Mouse (Mus musculus) heart, adult 2 months (tissue): ENCODE data around the gene Ush1c. TPM values are rescaled to one million over a fixed set of nuclear protein-coding genes. Genes with fewer than 3 reads are reported as not detected.

Experiments
- DNase-seq, 2 experiments: peaks; one replicate each; pipeline ENCODE4 v3.0.0; 2021
- H3K27ac ChIP-seq: fragments of 200-600 bp; 2 replicates; pipeline ENCODE4 v1.8.1; 2022
- H3K27me3 ChIP-seq: fragments of 200-500 bp; 2 replicates; pipeline ENCODE4 v1.6.1; 2012; ENCODE audit warnings: mild to moderate bottlenecking, low read length, inconsistent platforms, mixed read lengths; ENCODE audit not compliant: control insufficient read depth, insufficient read depth
- H3K36me3 ChIP-seq: fragments of 200-500 bp; 2 replicates; pipeline ENCODE4 v1.6.1; 2012; ENCODE audit warnings: low read length, inconsistent platforms; ENCODE audit not compliant: control insufficient read depth, insufficient read depth
- H3K4me1 ChIP-seq: fragments of 200-500 bp; 2 replicates; pipeline ENCODE4 v1.6.1; 2011; ENCODE audit warnings: low read length; ENCODE audit not compliant: control insufficient read depth, insufficient read depth
- H3K4me3 ChIP-seq: fragments of 200-600 bp; 2 replicates; pipeline ENCODE4 v1.8.1; 2022
- H3K79me2 ChIP-seq: fragments of 200-500 bp; replicated peaks from 2 replicates; pipeline ENCODE4 v1.6.1; 2012; ENCODE audit warnings: mild to moderate bottlenecking, inconsistent platforms, low read length, moderate library complexity, mixed read lengths; ENCODE audit not compliant: control insufficient read depth, insufficient read depth
- H3K9ac ChIP-seq: fragments of 200-500 bp; 2 replicates; pipeline ENCODE4 v1.6.1; 2012; ENCODE audit warnings: low read depth, mild to moderate bottlenecking, control low read depth, inconsistent platforms, low read length, mixed read lengths
- CTCF ChIP-seq: fragments of 200-600 bp; IDR thresholded peaks from 2 replicates; pipeline ENCODE4 v1.8.1; 2022; ENCODE audit warnings: antibody characterized with exemption, mild to moderate bottlenecking, moderate library complexity
- EP300 ChIP-seq: fragments of 200-500 bp; IDR thresholded peaks from 2 replicates; pipeline ENCODE4 v1.6.1; 2011; ENCODE audit warnings: low read depth, low read length, control low read depth; ENCODE audit not compliant: insufficient read depth
- POLR2A ChIP-seq: fragments of 200-500 bp; IDR thresholded peaks from 2 replicates; pipeline ENCODE4 v1.6.1; 2011; ENCODE audit warnings: mild to moderate bottlenecking, low read depth, low read length, control low read depth; ENCODE audit not compliant: insufficient read depth
- WGBS: fragments of 180-500 bp; shearing (Covaris S2); methylation state at CpG from one replicate; pipeline ENCODE4 v1.1.7; 2018; 5-methylcytosine and 5-hydroxymethylcytosine counted together
- intact Hi-C: fragments of 180-260 bp; cut with DNase I; formaldehyde crosslinking; loops from one replicate; pipeline ENCODE4 v1.15.1; 2025
- polyA plus RNA-seq: library from polyadenylated mRNA; depleted of rRNA; stranded (reverse); fragments of >200 nt; gene quantifications from 2 replicates; pipeline ENCODE4 v1.2.3, GENCODE M21; 2012
- total RNA-seq, 2 experiments: library from RNA; stranded (reverse); gene quantifications; 2 replicates each; pipeline ENCODE4 v1.2.3; 2021

Gene Ush1c
- total and polyA plus RNA-seq, 3 experiments = 4.0 to 5.5 (median 5.1) TPM

GRCm38 (mm10) chr7:46280896-46281295 lies 42.6 kb upstream of the Ush1c start:
- H3K4me3 ChIP-seq = no peak overlapping the region
- no peak overlapping the region for H3K27ac ChIP-seq
- no peak for TF ChIP-seq EP300
- no peak for TF ChIP-seq POLR2A
- TF ChIP-seq CTCF = no peak
- H3K27me3 ChIP-seq = no peaks in the 10 kb centered on the region
- DNase-seq = no peak
- intact Hi-C loops = loop anchor here (2.0 kb wide), 2 partner anchors 98 to 326 kb away; no protein-coding TSS in a partner anchor
- H3K36me3 ChIP-seq = no peaks in the 10 kb centered on the region
- no peak overlapping the region for H3K9ac ChIP-seq
- H3K4me1 ChIP-seq = no peaks in the 10 kb centered on the region
- H3K79me2 ChIP-seq = no peaks in the 10 kb centered on the region

DNA sequence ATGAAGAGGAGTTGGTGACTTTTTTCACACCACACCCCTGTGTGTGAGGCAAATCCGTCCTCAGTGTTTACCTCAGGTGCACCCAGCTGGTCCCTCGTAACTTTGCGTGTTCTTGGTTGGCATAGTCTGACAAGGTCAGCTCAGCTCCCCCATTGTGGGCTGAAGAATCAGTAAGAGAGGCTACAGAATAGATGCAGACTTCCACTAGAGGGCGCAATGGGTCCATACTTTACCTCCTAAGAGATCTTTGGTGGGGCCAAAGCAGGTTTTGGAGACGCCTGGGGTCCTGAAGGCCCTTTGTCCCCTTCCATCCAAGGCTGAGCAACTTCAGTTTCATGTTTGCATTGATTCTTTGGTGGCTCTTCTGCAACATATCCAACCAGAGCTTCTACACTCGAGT lies 41.6 kb upstream of the Ush1c start:
- Histone ChIP-seq H3K27ac (no peak overlapping the region), H3K36me3 (no peaks in the 10 kb centered on the region), H3K79me2 (no peaks in the 10 kb centered on the region), H3K9ac (no peak overlapping the region), H3K4me3 (no peak overlapping the region), H3K4me1 (no peaks in the 10 kb centered on the region), H3K27me3 (no peaks in the 10 kb centered on the region)
- intact Hi-C loops = loop anchor here (2.0 kb wide), 2 partner anchors 99 to 327 kb away; no protein-coding TSS in a partner anchor
- WGBS = 17% methylated on average over 6 of the region's 6 CpGs
- peak in 1 of 2 experiments; percentile 11 for DNase-seq
- peak; percentile 77 for TF ChIP-seq CTCF
- TF ChIP-seq EP300 = no peak

DNA sequence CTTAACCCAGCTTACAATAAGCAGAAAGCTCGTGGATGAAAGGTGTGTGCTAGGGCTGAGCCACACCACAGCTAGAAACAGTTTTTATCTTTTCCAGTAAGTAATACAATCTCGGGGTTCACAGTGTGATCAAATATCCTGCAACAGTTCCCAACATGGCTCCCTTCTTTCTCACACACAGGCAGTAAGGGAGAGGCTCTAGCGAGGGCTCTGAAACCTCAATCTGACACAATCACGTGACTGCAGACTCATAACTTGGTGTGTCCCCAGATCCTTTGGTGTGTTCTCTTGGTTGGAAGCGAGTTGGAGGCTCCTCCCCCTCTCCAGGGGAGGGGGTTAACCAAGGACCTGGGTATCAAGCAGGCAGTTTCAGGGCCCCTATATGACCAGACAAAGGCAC lies 37.9 kb upstream of the Ush1c start:
- Histone ChIP-seq H3K4me3 (no peak overlapping the region), H3K79me2 (no peaks in the 10 kb centered on the region), H3K4me1 (no peaks in the 10 kb centered on the region), H3K9ac (no peak overlapping the region), H3K36me3 (no peaks in the 10 kb centered on the region), H3K27ac (no peak overlapping the region), H3K27me3 (no peaks in the 10 kb centered on the region)
- intact Hi-C loops = no loop called here
- DNase-seq = no peak
- 54% methylated on average over 5 of the region's 5 CpGs for WGBS
- TF ChIP-seq CTCF (no peak), EP300 (no peak), POLR2A (no peak)

DNA sequence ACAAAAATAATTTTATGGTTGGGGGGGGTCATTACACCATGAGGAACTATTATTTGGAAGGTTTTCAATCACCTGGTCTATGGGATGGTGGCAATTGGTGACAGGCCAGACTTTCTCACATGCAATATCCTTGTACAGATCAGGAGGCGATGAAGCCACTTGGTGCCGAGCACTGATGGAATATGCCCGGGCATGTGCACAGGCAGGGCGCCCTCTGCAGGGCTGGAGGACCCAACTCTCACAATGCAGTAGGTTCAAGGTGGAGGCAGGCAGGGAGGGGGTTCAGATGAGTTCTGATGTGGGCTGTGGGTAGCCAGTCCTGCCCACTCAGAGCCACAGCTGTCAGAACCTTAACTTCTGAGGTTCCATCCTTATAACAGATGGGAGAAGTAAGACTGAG lies 13.5 kb upstream of the Ush1c start:
- Histone ChIP-seq H3K27me3 (no peaks in the 10 kb centered on the region), H3K36me3 (no peaks in the 10 kb centered on the region), H3K79me2 (no peaks in the 10 kb centered on the region), H3K27ac (no peak overlapping the region), H3K9ac (no peak overlapping the region), H3K4me3 (no peak overlapping the region), H3K4me1 (no peaks in the 10 kb centered on the region)
- TF ChIP-seq POLR2A (no peak), CTCF (no peak), EP300 (no peak)
- intact Hi-C loops = no loop called here
- DNase-seq = no peak
- 72% methylated on average over 4 of the region's 4 CpGs for WGBS

- WGBS = 76% methylated on average over 3 of the region's 3 CpGs
- Histone ChIP-seq H3K4me1 (no peaks in the 10 kb centered on the region), H3K79me2 (no peaks in the 10 kb centered on the region), H3K9ac (no peak overlapping the region), H3K4me3 (no peak overlapping the region), H3K27me3 (no peaks in the 10 kb centered on the region), H3K36me3 (no peaks in the 10 kb centered on the region), H3K27ac (no peak overlapping the region)
- TF ChIP-seq POLR2A = no peak
- no peak for TF ChIP-seq EP300
- intact Hi-C loops = no loop called here
- DNase-seq = no peak
Measured at GRCm38 (mm10) chr7:46247606-46248005, 9.3 kb upstream of the Ush1c start.

GRCm38 (mm10) chr7:46246876-46247275 lies 8.6 kb upstream of the Ush1c start:
- H3K27me3 ChIP-seq = no peaks in the 10 kb centered on the region
- no peaks in the 10 kb centered on the region for H3K4me1 ChIP-seq
- H3K27ac ChIP-seq = no peak overlapping the region
- no peak overlapping the region for H3K4me3 ChIP-seq
- no peak for TF ChIP-seq POLR2A
- no peak for TF ChIP-seq EP300
- no peak for TF ChIP-seq CTCF
- intact Hi-C loops = no loop called here
- H3K9ac ChIP-seq = no peak overlapping the region
- no peaks in the 10 kb centered on the region for H3K36me3 ChIP-seq
- H3K79me2 ChIP-seq = no peaks in the 10 kb centered on the region
- DNase-seq = no peak
